Mouse (Mus musculus) monocyte, adult 5-6 weeks (primary cell): Measurements from ENCODE around the gene Slc27a1. TPM values are rescaled to one million over a fixed set of nuclear protein-coding genes. Genes with fewer than 3 reads are reported as not detected.

ENCODE experiments used
- ATAC-seq: fragments of 153-309, 156-312 bp; replicated peaks from 2 replicates; pipeline ENCODE4 v1.8.0; 2017; ENCODE audit warnings: mild to moderate bottlenecking; ENCODE audit not compliant: low TSS enrichment, insufficient number of reproducible peaks, severe bottlenecking, poor library complexity, low FRiP score
- total RNA-seq: library from RNA; stranded (forward); fragments of 200-1000, 200-491, 200-594 nt; gene quantifications from 3 replicates; pipeline ENCODE4 v1.2.3, GENCODE M21; 2017

The Slc27a1 gene
- total RNA-seq, 1 experiment from 2014 or later = 0.76 TPM

GRCm38 (mm10) chr8:71575020-71575419 is 6.3 kb downstream of the Slc27a1 start:
- no peak for ATAC-seq

DNA sequence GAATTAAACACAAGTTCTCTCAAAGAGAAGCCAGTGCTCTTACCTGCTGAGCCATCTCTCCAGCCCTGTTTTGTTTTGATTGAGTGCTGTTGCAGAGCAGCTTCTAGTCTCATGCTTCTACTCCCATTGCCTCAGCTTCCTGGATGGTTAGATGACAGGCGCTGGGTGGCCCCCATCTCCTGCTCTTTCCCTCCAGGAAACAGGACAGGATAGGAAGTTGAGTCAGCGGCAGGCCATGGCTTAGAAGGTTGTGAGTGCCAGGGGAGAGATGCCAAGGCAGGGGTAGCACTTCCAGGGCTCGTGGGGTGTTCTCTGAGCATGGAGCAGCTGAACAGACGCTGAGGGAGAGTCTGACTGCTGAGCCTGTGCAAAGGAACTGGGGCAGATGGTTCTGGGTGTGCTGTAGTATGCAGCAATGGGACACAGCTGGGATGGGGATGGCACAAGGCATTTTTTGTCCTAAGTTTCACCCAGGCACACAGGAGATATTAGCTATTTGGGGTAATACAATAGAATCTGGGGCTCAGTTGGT is 9.2 kb downstream of the Slc27a1 start:
- no peak for ATAC-seq

- ATAC-seq = no peak
Measured at GRCm38 (mm10) chr8:71579009-71579408, 10.3 kb downstream of the Slc27a1 start.

- no peak for ATAC-seq
Measured at GRCm38 (mm10) chr8:71579476-71579875, 10.8 kb downstream of the Slc27a1 start.

DNA sequence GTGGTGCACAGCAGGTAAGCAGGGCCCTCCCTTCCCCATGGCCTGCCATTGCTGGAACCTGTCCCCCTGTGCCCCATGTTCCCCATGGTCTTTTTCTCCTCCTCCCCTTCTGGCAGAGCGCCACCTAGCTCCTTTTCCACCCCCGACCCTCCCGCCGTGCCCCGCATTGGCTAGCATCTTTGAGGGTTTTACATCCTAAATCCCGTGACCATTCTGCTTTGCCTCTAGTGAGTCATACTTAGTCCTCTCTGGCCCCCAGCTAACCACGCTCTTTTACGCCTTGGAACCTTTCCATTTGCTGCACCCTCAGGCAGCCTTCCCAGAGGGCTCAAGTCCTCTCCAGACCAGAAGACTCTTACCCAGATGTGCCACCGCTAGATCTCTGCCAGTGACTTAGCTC is 11.5 kb downstream of the Slc27a1 start:
- no peak for ATAC-seq

DNA sequence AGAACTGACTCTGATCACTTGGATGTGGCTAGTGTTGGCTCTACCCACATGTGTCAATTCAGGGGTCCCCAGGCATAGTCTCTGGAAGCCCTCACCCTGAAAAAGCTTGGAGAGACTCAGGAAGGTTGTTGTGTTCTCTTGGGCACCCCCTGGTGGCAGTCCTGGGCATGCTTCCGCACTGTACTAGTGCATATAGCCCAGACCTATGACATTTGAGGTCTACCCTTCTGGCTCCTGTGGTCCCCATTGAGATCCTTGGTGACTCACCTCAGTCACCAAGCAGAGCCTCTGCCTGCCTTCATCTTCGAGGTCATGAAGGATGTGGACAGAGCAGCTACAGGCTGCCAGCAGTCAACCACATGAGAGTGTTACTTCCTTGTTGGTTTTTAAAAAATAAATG is 18.2 kb downstream of the Slc27a1 start:
- peak; percentile 35 for ATAC-seq

DNA sequence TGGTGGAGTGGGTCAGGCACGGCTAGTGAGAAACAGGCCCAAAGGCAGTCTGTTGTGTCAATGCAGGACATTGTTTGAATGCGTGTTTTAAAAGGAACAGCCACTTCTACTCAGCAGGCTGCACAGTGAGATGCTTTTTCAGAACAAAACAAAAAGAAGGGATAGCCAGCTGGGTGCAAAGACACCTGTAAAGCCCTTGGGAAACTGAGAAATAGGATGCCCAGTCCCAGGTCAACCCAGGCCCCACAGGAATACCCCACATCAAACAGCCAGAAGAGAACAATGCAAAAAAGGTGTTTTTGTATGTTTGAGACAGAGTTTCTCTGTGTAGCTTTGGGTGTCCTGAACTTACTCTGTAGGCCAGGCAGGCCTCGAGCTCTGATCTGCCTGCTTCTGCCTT is 20.1 kb downstream of the Slc27a1 start:
- no peak for ATAC-seq

DNA sequence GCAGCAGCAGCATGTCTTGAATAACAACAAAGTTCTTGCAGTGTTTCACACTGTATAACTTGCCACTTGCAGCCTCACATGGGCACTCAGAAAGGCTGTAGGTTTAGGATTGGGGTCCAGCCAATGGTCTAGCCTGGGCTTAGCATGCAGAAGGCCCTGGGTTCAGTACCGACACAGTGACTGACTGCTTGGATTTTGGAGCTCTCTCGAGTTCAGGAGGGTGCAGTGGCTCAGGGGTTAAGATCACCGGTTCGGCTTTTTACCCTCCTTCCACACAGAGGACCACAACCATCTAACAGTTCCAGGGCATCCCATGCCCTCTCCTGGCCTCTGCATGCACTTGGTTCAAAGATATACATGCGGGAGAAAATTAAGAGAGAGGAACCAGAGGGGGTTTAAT is 22.3 kb downstream of the Slc27a1 start:
- ATAC-seq = no peak

- peak; percentile 51 for ATAC-seq
Measured at GRCm38 (mm10) chr8:71591471-71592373, 23.0 kb downstream of the Slc27a1 start, which contains the start of gene Pgls. Pgls (plus strand) TSS chr8:71592176.

DNA sequence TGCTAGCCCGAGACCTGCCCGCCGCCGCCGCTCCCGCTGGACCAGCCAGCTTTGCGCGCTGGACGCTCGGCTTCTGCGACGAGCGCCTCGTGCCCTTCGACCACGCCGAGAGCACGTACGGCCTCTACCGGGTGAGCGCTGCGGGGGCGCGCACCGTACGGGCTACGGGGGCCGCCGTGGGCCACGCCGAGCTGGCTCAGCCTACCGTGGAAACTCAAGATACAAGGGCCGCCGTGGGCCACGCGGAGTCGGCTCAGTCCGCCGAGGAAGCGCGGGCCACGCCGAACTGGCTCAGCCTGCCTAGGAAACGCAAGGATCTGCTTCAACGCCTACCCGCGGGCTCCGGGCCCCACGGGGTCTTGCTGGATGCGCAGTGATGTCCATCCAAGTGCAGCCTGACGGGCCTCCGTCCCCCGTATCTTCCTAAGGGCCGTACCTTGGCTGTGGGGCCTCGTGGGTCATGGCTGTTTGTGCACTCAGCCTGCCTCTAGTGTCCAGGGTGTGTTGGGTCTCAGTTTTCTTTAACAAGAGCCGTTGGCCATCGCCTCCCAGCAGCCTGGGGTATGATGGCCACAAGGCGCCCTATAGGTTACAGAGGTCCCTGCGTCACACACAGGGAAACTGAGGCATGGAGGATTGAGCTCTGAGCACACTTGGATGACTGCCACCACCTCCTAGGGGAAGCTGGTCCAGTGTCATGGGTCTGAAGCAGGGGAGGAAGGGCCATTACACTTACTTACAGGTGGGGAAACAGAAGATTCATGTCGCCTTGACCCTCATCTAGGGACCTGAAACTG is 23.9 kb downstream of the Slc27a1 start:
- ATAC-seq = no peak

- no peak for ATAC-seq
Measured at GRCm38 (mm10) chr8:71593556-71594323, 25.1 kb downstream of the Slc27a1 start.

GRCm38 (mm10) chr8:71594324-71594722 is 25.6 kb downstream of the Slc27a1 start:
- no peak for ATAC-seq

GRCm38 (mm10) chr8:71595862-71596261 is 27.2 kb downstream of the Slc27a1 start:
- ATAC-seq = peak; percentile 33; the same call in 1 of the 2 replicates

GRCm38 (mm10) chr8:71596384-71596783 is 27.7 kb downstream of the Slc27a1 start:
- no peak for ATAC-seq

DNA sequence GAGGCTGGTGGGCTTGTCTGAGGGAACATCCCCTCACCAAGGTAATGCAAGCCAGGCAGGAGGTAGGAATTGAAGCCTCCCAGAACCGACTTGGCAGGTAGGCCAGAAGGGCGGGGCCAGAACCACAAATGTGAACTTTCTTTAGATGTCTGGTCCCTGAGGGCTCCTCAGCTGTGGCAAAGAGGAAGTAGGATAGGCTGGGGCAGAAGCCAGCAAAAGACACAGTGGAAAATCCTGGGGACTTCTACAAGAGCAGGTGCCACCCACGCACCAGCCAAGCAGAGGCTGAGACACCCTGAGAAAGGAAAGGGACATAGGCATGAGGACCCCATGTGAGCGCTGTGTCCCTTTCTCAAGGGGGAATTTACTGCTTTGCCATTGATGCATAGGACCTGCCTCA is 28.1 kb downstream of the Slc27a1 start:
- no peak for ATAC-seq

DNA sequence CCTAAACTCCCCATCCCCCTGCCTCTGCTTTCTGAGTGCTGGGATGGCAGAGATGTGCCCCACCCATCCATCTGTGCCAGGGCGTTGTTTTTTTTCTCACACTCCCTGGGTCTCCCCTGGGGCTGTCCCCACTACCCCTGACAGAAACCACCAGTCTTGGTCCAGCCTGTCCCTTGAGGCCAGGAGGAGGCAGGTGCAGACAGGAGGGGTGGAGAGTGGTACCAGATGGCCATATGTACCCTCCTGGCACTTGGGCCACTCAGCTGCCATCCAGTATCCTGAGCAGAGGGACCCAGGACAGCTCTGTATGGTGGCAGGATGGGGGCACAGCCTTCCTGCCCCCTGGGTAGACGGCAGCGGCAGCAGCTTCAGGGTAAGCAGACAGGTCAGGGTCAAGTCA is 28.8 kb downstream of the Slc27a1 start, which contains the start of gene Fam129c:
TSS of gene Fam129c (plus strand) at position 198 of the 400 bp plus-strand sequence.
- no peak for ATAC-seq

- no peak for ATAC-seq
Measured at GRCm38 (mm10) chr8:71598375-71598774, 29.7 kb downstream of the Slc27a1 start.

GRCm38 (mm10) chr8:71598841-71599240 is 30.2 kb downstream of the Slc27a1 start:
- ATAC-seq = no peak
